Comparison of ENCODE assay signal across 8 mouse cellular contexts in the genomic region with DNA sequence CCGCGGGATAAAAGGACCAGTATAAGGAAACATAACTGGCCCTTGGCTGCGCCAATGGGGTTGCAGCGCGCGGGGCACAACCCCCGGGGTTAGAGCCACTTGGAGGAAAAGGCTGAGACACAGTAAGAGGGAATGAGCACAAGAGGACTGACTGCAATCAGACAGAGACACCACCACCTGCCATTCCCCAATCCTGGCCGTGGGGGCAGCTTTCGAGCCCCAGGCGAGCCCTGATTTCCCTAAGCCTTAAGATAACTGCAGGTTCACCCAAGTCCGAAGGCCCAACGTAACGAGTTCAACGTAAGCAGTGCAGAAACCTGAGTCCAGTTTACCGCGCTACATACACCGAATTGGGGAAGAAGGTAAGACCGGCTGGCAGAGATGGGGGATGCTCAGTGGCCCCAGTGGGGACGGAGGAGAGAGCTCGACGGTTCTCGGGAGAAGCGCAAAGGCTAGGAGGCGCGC. TPM values are rescaled to one million over a fixed set of nuclear protein-coding genes. Genes with fewer than 3 reads are reported as not detected.
DNase-seq lines count a peak whose midpoint lies in the region; ATAC-seq and TF ChIP-seq lines count a peak whose summit lies in the region.

No protein-coding gene starts in this region.

- H3K9me3 ChIP-seq in hindbrain, embryonic 12.5 days (replicated peaks), result no peaks in the 10 kb centered on the region
- H3K9me3 ChIP-seq in liver, embryonic 12.5 days (replicated peaks), result no peaks in the 10 kb centered on the region
- no peaks in the 10 kb centered on the region for H3K9me3 ChIP-seq in stomach, embryonic 14.5 days (ENCODE audit: control insufficient read depth, low read depth, low read length)

- peak; percentile 79 for ATAC-seq in hindbrain, embryonic 12.5 days (ENCODE audit: low FRiP score)
- ATAC-seq in liver, embryonic 12.5 days, result peak; percentile 46
- ATAC-seq in stomach, embryonic 14.5 days (ENCODE audit: insufficient number of reproducible peaks, insufficient read depth, low FRiP score, low read depth), result peak; percentile 42; the same call in 1 of the 2 replicates

- H3K27ac ChIP-seq in cortical plate, adult 2 months (ENCODE audit: insufficient read depth, low read length), result no peak overlapping the region
- H3K27ac ChIP-seq in hindbrain, embryonic 12.5 days, result peak overlapping the region; percentile 97
- peak overlapping the region; percentile 97 for H3K27ac ChIP-seq in liver, embryonic 12.5 days
- peak overlapping the region; percentile 97 for H3K27ac ChIP-seq in stomach, embryonic 14.5 days (ENCODE audit: low read length)

- H3K4me3 ChIP-seq in cortical plate, adult 2 months (ENCODE audit: insufficient read depth, low read length), result peak overlapping the region; percentile 93
- H3K4me3 ChIP-seq in hindbrain, embryonic 12.5 days, result peak overlapping the region; percentile 87
- peak overlapping the region; percentile 83 for H3K4me3 ChIP-seq in liver, embryonic 12.5 days
- peak overlapping the region; percentile 93 for H3K4me3 ChIP-seq in stomach, embryonic 14.5 days (ENCODE audit: low read depth, low read length)

- H3K27me3 ChIP-seq in hindbrain, embryonic 12.5 days, result no peaks in the 10 kb centered on the region
- no peaks in the 10 kb centered on the region for H3K27me3 ChIP-seq in liver, embryonic 12.5 days (replicated peaks)
- no peaks in the 10 kb centered on the region for H3K27me3 ChIP-seq in stomach, embryonic 14.5 days (ENCODE audit: control insufficient read depth, insufficient read depth, low read length)

- DNase-seq in adrenal gland, postnatal 14 days, result peak; percentile 70
- no peak for DNase-seq in adrenal gland, adult (ENCODE audit: inconsistent age in 2 of 2, low spot score in 1 of 2)
- peak; percentile 75 for DNase-seq in 3T3-L1 (ENCODE audit: low read depth, low spot score)
- no peak for DNase-seq in gastrocnemius, postnatal 10 days

- peak overlapping the region; percentile 87 for H3K4me2 ChIP-seq in hindbrain, embryonic 12.5 days (replicated peaks)
- H3K4me2 ChIP-seq in liver, embryonic 12.5 days, result peak overlapping the region; percentile 80
- H3K4me2 ChIP-seq in stomach, embryonic 14.5 days (replicated peaks; ENCODE audit: low read depth, low read length), result peak overlapping the region; percentile 72

- TF ChIP-seq POLR2A in cortical plate, adult 2 months (IDR thresholded peaks at IDR 0.05; ENCODE audit: extremely low read depth, insufficient read depth, low read length), result no peak

- WGBS in hindbrain, embryonic 12.5 days, result 0% methylated on average over 25 of the region's 25 CpGs
- 1% methylated on average over 25 of the region's 25 CpGs for WGBS in liver, embryonic 12.5 days (ENCODE audit: insufficient replicate concordance)
- under 1% methylated on average over 25 of the region's 25 CpGs for WGBS in stomach, embryonic 14.5 days

- H3K4me1 ChIP-seq in cortical plate, adult 2 months (ENCODE audit: control insufficient read depth, insufficient read depth, low read length), result no peaks in the 10 kb centered on the region
- peaks cover 9% of the 10 kb centered on the region for H3K4me1 ChIP-seq in hindbrain, embryonic 12.5 days
- peaks cover 64% of the 10 kb centered on the region for H3K4me1 ChIP-seq in liver, embryonic 12.5 days
- no peaks in the 10 kb centered on the region for H3K4me1 ChIP-seq in stomach, embryonic 14.5 days (ENCODE audit: control insufficient read depth, insufficient read depth, low read length)

- H3K36me3 ChIP-seq in hindbrain, embryonic 12.5 days, result peaks cover 8% of the 10 kb centered on the region
- peaks cover 32% of the 10 kb centered on the region for H3K36me3 ChIP-seq in liver, embryonic 12.5 days
- no peaks in the 10 kb centered on the region; the same call in 1 of the 2 replicates for H3K36me3 ChIP-seq in stomach, embryonic 14.5 days (ENCODE audit: control insufficient read depth, insufficient read depth, low read length)

- no peak for TF ChIP-seq CTCF in cortical plate, adult 2 months (IDR thresholded peaks at IDR 0.05; ENCODE audit: extremely low read depth, insufficient read depth, low read length)

- H3K9ac ChIP-seq in hindbrain, embryonic 12.5 days, result peak overlapping the region; percentile 87
- peak overlapping the region; percentile 85 for H3K9ac ChIP-seq in liver, embryonic 12.5 days
- peak overlapping the region; percentile 63 for H3K9ac ChIP-seq in stomach, embryonic 14.5 days (replicated peaks; ENCODE audit: low read depth, low read length)

RNA-seq across cellular contexts. Expression of a gene that starts 0.4 kb away (rescaled TPM):
- total RNA-seq in adrenal gland, postnatal 14 days (2021), result 1.7 and 1.9 TPM in 2 replicates
- 2.8 and 3.4 TPM in 2 replicates for polyA plus RNA-seq in cortical plate, adult 2 months (2012; rRNA removed)
- polyA plus RNA-seq in hindbrain, embryonic 12.5 days (2016; fragmentation: Nextera tagmentation; extraction: Ambion mirVana), result 1.8 and 2.3 TPM in 2 replicates
- 0.90 and 1.3 TPM in 2 replicates for polyA plus RNA-seq in liver, embryonic 12.5 days (2016; fragmentation: Nextera tagmentation; extraction: Ambion mirVana)
- 1.1 and 1.8 TPM in 2 replicates for polyA plus RNA-seq in stomach, embryonic 14.5 days (2014; fragmentation: Nextera tagmentation; extraction: Ambion mirVana)
- total RNA-seq in gastrocnemius, postnatal 10 days (2021), result 1 to 10 TPM in 1 of 2 experiments, under 1 TPM in 1; 0.35 to 1.2 TPM

RNA-seq across cellular contexts. Expression of a gene that starts 0.6 kb away (rescaled TPM):
- 54.3 and 58.6 TPM in 2 replicates for total RNA-seq in adrenal gland, postnatal 14 days (2021)
- 86.8 and 92.3 TPM in 2 replicates for polyA plus RNA-seq in cortical plate, adult 2 months (2012; rRNA removed)
- 86.0 and 89.2 TPM in 2 replicates for polyA plus RNA-seq in hindbrain, embryonic 12.5 days (2016; fragmentation: Nextera tagmentation; extraction: Ambion mirVana)
- 51.5 and 53.1 TPM in 2 replicates for polyA plus RNA-seq in liver, embryonic 12.5 days (2016; fragmentation: Nextera tagmentation; extraction: Ambion mirVana)
- polyA plus RNA-seq in stomach, embryonic 14.5 days (2014; fragmentation: Nextera tagmentation; extraction: Ambion mirVana), result 63.2 and 77.7 TPM in 2 replicates
- total RNA-seq in gastrocnemius, postnatal 10 days (2021), result 10 to 100 TPM; 30.7 to 37.4 TPM

RNA-seq across cellular contexts. Expression of a gene that starts 13.7 kb away (rescaled TPM):
- total RNA-seq in adrenal gland, postnatal 14 days (2021), result 85.0 and 95.4 TPM in 2 replicates
- 87.6 and 90.6 TPM in 2 replicates for polyA plus RNA-seq in cortical plate, adult 2 months (2012; rRNA removed)
- polyA plus RNA-seq in hindbrain, embryonic 12.5 days (2016; fragmentation: Nextera tagmentation; extraction: Ambion mirVana), result 140 and 145 TPM in 2 replicates
- polyA plus RNA-seq in liver, embryonic 12.5 days (2016; fragmentation: Nextera tagmentation; extraction: Ambion mirVana), result 58.2 and 62.3 TPM in 2 replicates
- 123 and 125 TPM in 2 replicates for polyA plus RNA-seq in stomach, embryonic 14.5 days (2014; fragmentation: Nextera tagmentation; extraction: Ambion mirVana)
- 10 to 100 TPM; 57.8 to 58.4 TPM for total RNA-seq in gastrocnemius, postnatal 10 days (2021)

RNA-seq across cellular contexts. Expression of a gene that starts 13.9 kb away (rescaled TPM):
- total RNA-seq in adrenal gland, postnatal 14 days (2021), result 42.7 and 64.9 TPM in 2 replicates
- 62.7 and 66.2 TPM in 2 replicates for polyA plus RNA-seq in cortical plate, adult 2 months (2012; rRNA removed)
- polyA plus RNA-seq in hindbrain, embryonic 12.5 days (2016; fragmentation: Nextera tagmentation; extraction: Ambion mirVana), result 63.0 and 64.4 TPM in 2 replicates
- 67.2 and 73.1 TPM in 2 replicates for polyA plus RNA-seq in liver, embryonic 12.5 days (2016; fragmentation: Nextera tagmentation; extraction: Ambion mirVana)
- 52.5 and 60.2 TPM in 2 replicates for polyA plus RNA-seq in stomach, embryonic 14.5 days (2014; fragmentation: Nextera tagmentation; extraction: Ambion mirVana)
- 10 to 100 TPM; 47.9 to 49.8 TPM for total RNA-seq in gastrocnemius, postnatal 10 days (2021)

RNA-seq across cellular contexts. Expression of a gene that starts 22.8 kb away (rescaled TPM):
- total RNA-seq in adrenal gland, postnatal 14 days (2021), result 25.8 and 27.9 TPM in 2 replicates
- 38.1 and 42.1 TPM in 2 replicates for polyA plus RNA-seq in cortical plate, adult 2 months (2012; rRNA removed)
- polyA plus RNA-seq in hindbrain, embryonic 12.5 days (2016; fragmentation: Nextera tagmentation; extraction: Ambion mirVana), result 22.9 and 24.8 TPM in 2 replicates
- polyA plus RNA-seq in liver, embryonic 12.5 days (2016; fragmentation: Nextera tagmentation; extraction: Ambion mirVana), result 4.5 and 7.2 TPM in 2 replicates
- polyA plus RNA-seq in stomach, embryonic 14.5 days (2014; fragmentation: Nextera tagmentation; extraction: Ambion mirVana), result 5.1 and 5.6 TPM in 2 replicates
- 10 to 100 TPM in 1 of 2 experiments, 1 to 10 TPM in 1; 8.2 to 12.1 TPM for total RNA-seq in gastrocnemius, postnatal 10 days (2021)

Comparison
In these comparisons a context has a peak if more than half of its experiments do, and no peak if none do; other contexts are left out.
1. DNase-seq: peak in adrenal gland, postnatal 14 days (single experiment) and 3T3-L1 (single experiment); none in adrenal gland, adult (0 of 2) and gastrocnemius, postnatal 10 days (single experiment).
2. Peak in every context shown above with its lines, with median percentiles within 50 percentile points of each other: H3K4me3 ChIP-seq, ATAC-seq, H3K4me2 ChIP-seq and H3K9ac ChIP-seq.